Mouse (Mus musculus) liver, postnatal 0 days (tissue): ENCODE measurements around the gene Usp1.

Experiments used
- CTCF ChIP-seq: sonication (generic); IDR thresholded peaks from 2 replicates; pipeline ENCODE4 v1.5.1; 2016; ENCODE audit warnings: antibody characterized with exemption, low read depth
- EP300 ChIP-seq: IDR thresholded peaks from 2 replicates; pipeline ENCODE4 v1.6.1; 2016; ENCODE audit warnings: antibody characterized with exemption, low read depth, mild to moderate bottlenecking

- TF ChIP-seq CTCF (no peak), EP300 (no peak)
Observed at GRCm38 (mm10) chr4:98918204-98918603, 5.4 kb upstream of the Usp1 start.
